Mouse (Mus musculus): ENCODE measurements around the gene St6galnac6.

Gene St6galnac6

GRCm38 (mm10) chr2:32610610-32611229 is 11.2 kb downstream of the St6galnac6 start:
- DNase-seq (ENCODE audit: inconsistent age in 2 of 2, low spot score in 1 of 2), result peak; percentile 31 to 83

GRCm38 (mm10) chr2:32612274-32612673 is 12.8 kb downstream of the St6galnac6 start:
- DNase-seq (ENCODE audit: inconsistent age in 2 of 2, low spot score in 1 of 2), result no peak

- no peak for DNase-seq (ENCODE audit: inconsistent age in 2 of 2, low spot score in 1 of 2)
Measured at GRCm38 (mm10) chr2:32617109-32617508, 17.6 kb downstream of the St6galnac6 start.

GRCm38 (mm10) chr2:32617601-32618000 is 18.1 kb downstream of the St6galnac6 start:
- no peak for DNase-seq (ENCODE audit: inconsistent age in 2 of 2, low spot score in 1 of 2)

GRCm38 (mm10) chr2:32618051-32618450 is 18.5 kb downstream of the St6galnac6 start:
- DNase-seq (ENCODE audit: inconsistent age in 2 of 2, low spot score in 1 of 2), result no peak

- peak; percentile 68 to 80 for DNase-seq (ENCODE audit: inconsistent age in 2 of 2, low spot score in 1 of 2)
Measured at GRCm38 (mm10) chr2:32620682-32621516, 21.4 kb downstream of the St6galnac6 start.

GRCm38 (mm10) chr2:32621517-32621859 is 22.0 kb downstream of the St6galnac6 start, which contains the start of gene Ak1:
Gene Ak1, plus strand, starts transcription at chr2:32621758.
- DNase-seq (ENCODE audit: inconsistent age in 2 of 2, low spot score in 1 of 2), result no peak

GRCm38 (mm10) chr2:32624111-32624748 is 24.7 kb downstream of the St6galnac6 start:
- DNase-seq (ENCODE audit: inconsistent age in 2 of 2, low spot score in 1 of 2), result peak in 1 of 2 experiments; percentile 19

- DNase-seq (ENCODE audit: inconsistent age in 2 of 2, low spot score in 1 of 2), result peak; percentile 84 to 91
Measured at GRCm38 (mm10) chr2:32625212-32625872, 25.8 kb downstream of the St6galnac6 start.

- peak; percentile 84 to 85 for DNase-seq (ENCODE audit: inconsistent age in 2 of 2, low spot score in 1 of 2)
Measured at GRCm38 (mm10) chr2:32625873-32626694, 26.6 kb downstream of the St6galnac6 start.

- DNase-seq (ENCODE audit: inconsistent age in 2 of 2, low spot score in 1 of 2), result peak; percentile 27 to 33
Measured at GRCm38 (mm10) chr2:32627266-32628043, 27.9 kb downstream of the St6galnac6 start.

- DNase-seq (ENCODE audit: inconsistent age in 2 of 2, low spot score in 1 of 2), result peak in 1 of 2 experiments; percentile 50
Measured at GRCm38 (mm10) chr2:32628044-32628550, 28.6 kb downstream of the St6galnac6 start.

GRCm38 (mm10) chr2:32628729-32629128 is 29.2 kb downstream of the St6galnac6 start:
- peak; percentile 66 to 78 for DNase-seq (ENCODE audit: inconsistent age in 2 of 2, low spot score in 1 of 2)

- peak; percentile 67 to 68 for DNase-seq (ENCODE audit: inconsistent age in 2 of 2, low spot score in 1 of 2)
Measured at GRCm38 (mm10) chr2:32629276-32629976, 29.9 kb downstream of the St6galnac6 start.

GRCm38 (mm10) chr2:32630036-32630435 is 30.5 kb downstream of the St6galnac6 start:
- DNase-seq (ENCODE audit: inconsistent age in 2 of 2, low spot score in 1 of 2), result no peak

- no peak for DNase-seq (ENCODE audit: inconsistent age in 2 of 2, low spot score in 1 of 2)
Measured at GRCm38 (mm10) chr2:32631046-32631445, 31.5 kb downstream of the St6galnac6 start.

- DNase-seq (ENCODE audit: inconsistent age in 2 of 2, low spot score in 1 of 2), result peak; percentile 82 to 96
Measured at GRCm38 (mm10) chr2:32631737-32632394, 32.4 kb downstream of the St6galnac6 start.

- peak; percentile 54 to 66 for DNase-seq (ENCODE audit: inconsistent age in 2 of 2, low spot score in 1 of 2)
Measured at GRCm38 (mm10) chr2:32633660-32634059, 34.2 kb downstream of the St6galnac6 start.
